Mouse (Mus musculus): Measurements from ENCODE around the gene Dock9.
"Not testable (repeated sequence)": the region's sequence is repeated elsewhere in the genome, so short reads cannot be mapped to it uniquely, and the experiment has no call there.

Dock9 gene

DNA sequence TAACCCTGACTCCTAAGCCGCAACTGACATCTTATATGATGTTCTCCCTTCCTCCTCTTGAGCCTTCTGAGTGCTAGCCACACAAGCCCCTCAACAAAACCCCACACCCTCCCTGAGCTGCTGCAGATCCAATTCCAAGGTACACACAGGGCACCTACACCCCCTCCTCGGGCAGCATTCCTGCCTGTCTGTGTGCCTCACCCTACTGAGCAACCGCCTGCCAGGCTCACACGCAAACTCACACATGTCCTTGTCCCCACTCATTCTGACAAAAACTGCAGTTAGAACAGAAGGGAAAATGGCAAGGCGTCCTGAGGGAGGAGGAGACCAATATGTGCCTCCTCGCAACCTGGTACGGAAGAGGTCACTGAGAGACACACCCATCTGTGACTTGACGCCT lies 60.4 kb downstream of the Dock9 start:
- no peak for DNase-seq (ENCODE audit: low spot score)

DNA sequence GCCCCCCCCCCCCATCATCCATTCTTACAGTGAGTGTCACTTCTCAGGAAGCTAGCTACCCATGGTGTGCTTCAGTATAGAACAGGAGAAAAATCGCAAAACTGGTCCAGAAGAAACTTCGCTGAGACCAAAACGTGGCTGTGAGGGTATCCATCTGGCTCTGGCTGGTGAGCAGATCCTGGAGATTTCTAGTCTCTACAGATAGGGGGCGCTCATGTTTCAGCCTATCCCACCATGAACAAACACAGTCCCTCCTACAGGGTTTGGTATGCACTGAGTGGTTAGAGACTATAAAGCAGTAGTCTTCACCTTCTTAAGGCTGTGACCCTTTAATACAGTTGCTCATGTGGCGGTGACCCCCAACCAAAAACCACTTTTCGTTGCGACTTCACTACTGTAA lies 62.0 kb downstream of the Dock9 start:
- DNase-seq (ENCODE audit: low spot score), result no peak

DNA sequence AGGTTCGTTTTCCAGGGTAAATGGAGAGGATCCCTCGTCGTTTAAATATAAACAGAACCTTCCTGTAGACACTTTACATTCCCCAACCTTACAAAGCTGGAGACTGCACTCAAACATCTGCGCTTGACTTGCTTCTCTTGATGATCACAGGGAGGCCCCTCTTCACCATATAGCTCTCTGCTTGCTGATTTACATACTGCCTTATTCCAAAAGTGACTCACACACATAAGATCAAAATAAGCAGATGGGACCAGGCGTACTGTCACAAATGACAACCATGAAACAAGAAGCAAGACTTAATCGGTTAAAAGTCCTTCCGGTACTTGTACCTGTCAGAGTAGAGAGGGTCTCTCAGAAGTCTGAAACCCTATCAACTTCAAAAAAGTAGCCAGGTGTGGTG lies 63.4 kb downstream of the Dock9 start:
- no peak for DNase-seq (ENCODE audit: low spot score)

DNA sequence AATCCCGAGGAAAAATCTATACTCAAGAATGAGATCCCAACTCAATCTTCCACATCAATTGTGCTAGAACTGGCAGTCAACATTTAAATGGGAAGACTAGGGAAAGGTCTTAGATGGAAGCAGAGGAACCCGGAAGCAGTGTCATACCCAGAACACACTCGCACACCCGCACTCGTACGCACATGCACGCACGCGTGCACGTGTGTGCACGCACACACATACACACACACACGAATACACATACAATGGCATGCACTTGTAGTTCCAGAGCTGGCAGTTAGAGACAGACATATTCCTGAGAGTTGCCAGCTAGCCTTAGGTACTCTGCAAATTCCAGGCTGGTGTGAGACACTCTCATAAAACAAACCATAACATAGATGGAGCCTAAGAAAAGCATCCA lies 63.9 kb downstream of the Dock9 start:
- DNase-seq (ENCODE audit: low spot score), result no peak

DNA sequence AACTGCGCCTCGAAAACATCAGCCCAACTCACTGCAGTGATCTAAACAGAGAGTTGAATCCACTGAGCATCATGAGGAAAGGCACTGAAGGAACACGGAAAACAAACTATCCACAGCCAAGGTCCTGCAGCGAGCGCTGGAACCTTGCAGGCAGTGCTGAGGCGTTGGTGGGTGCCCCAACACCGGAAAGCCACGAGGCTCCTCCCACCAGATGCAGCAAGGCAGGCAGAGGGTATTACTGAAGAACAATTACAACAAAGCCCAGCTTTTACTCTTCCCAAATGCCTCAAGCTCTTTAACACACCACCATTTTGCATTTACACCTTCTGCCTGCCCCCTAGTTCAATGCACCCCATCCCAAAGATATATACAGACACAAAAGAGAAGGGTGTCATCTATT lies 65.4 kb downstream of the Dock9 start:
- DNase-seq (ENCODE audit: low spot score), result no peak

DNA sequence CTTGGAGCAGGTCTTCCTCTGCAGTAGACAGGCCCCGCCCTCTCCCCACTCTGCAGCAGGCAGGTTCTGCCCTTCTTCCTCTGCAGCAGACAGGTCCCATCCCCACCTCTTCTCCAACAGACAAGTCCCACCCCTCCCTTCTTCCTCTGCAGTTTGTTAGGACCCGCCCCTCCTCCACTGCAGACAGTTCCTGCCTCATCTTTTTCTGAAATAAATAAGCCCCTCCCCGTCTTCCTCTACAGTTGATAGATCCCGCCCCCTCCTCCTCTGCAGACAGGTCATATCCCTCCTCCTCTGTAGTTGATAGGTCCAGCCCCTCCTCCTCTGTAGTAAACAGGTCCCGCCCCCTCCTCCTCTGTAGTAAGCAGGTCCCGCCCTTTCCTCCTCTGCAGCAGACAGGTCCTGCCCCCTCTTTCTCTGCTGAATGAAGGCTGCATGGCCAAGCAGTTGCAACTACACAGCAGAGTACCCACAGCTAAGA lies 65.9 kb downstream of the Dock9 start:
- DNase-seq (ENCODE audit: low spot score), result no peak

DNA sequence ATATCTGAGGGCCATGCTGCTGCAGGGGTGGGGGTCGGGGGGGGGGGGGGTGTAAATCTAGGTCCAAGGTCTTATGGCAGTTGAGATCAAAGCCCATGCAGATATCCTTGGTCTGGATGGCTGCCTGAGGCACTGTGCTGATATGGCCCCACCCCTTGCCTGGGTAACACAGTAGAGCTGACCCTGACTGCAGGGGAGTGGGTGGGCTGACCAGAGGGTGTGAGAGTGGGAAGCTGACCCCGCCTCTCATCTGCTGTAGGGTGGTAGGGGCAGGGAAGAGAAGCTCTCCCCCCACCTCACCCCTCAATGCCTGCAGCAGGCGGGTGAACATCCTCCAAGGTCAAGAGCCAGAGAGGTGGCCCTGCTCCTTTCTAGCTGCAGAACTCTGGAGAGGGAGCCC lies 66.7 kb downstream of the Dock9 start:
- DNase-seq (ENCODE audit: low spot score), result no peak

DNA sequence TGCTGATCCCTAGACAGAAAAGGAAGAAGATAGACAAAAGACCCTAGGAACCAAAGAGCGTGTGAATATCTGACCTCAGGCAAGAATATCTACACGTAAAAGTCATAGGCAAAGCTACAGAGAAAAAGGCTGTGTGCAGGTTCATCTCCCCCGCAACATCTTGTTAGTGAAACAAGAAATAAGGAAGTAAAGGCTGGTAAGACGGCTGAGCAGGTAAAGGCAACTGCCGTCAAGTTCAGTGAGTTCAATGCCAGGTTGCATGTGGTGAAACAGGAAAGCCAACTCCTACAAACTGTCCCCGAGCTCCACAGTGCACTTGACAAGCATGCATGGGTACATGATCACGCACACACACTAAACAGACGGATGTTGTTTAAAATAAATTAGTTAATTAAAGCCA lies 69.6 kb downstream of the Dock9 start:
- no peak for DNase-seq (ENCODE audit: low spot score)

DNA sequence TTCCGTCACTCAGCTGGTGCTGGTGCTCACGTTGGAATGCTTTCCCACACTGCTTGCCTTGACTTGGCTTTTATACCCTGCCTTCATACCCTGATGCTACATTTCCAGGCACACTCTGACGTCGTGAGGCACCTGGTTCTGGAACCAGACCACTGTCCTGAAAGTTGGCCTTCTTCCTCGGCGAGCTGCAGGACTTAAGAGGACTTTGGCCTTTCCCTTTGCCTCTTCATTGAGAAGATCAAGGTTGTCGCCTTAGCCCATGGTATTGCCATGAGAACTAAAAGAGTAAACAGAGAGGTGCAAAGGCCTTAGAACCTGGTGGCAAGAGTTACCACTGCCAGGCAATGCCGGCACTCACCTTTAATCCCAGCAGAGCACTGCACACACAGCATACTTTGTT lies 73.1 kb downstream of the Dock9 start:
- DNase-seq (ENCODE audit: low spot score), result no peak

DNA sequence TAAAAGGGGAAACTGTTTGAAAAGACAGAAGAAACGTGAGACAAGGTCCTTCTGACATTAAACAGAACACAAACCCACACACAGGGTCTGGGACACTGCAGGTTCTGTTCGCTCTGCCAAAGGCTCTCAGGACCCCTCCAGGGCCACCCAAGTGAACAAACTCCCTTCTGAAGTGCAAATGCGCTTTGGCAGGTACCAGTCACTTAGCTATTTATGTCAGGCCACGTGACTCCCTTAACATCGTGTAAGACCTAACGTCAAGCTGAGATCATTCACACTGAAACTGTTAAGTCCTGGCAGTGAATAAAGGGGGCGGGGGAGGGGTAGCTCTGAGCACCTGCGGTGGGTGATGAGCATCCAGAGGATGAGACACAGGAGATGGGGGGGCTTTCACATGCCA lies 74.9 kb downstream of the Dock9 start:
- DNase-seq (ENCODE audit: low spot score), result no peak

DNA sequence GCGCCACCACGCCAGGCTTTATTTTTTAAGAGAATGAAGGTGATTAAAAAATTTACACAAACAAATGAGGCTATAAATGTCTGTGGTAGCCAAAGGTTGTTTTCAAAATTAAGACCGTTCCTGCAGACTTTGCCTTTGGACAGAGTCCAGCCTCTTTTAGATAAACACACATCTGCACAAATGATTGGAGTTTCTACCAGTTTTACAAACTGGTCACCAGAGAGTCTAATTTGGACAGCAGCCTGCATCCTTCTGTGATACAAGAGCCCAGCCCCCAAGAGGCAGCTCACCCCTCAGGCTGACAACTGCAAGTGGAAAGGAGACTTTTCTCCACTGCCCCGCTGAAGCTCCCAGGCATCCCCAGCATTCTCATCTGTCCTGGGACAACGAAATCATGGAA lies 76.2 kb downstream of the Dock9 start:
- no peak for DNase-seq (ENCODE audit: low spot score)

DNA sequence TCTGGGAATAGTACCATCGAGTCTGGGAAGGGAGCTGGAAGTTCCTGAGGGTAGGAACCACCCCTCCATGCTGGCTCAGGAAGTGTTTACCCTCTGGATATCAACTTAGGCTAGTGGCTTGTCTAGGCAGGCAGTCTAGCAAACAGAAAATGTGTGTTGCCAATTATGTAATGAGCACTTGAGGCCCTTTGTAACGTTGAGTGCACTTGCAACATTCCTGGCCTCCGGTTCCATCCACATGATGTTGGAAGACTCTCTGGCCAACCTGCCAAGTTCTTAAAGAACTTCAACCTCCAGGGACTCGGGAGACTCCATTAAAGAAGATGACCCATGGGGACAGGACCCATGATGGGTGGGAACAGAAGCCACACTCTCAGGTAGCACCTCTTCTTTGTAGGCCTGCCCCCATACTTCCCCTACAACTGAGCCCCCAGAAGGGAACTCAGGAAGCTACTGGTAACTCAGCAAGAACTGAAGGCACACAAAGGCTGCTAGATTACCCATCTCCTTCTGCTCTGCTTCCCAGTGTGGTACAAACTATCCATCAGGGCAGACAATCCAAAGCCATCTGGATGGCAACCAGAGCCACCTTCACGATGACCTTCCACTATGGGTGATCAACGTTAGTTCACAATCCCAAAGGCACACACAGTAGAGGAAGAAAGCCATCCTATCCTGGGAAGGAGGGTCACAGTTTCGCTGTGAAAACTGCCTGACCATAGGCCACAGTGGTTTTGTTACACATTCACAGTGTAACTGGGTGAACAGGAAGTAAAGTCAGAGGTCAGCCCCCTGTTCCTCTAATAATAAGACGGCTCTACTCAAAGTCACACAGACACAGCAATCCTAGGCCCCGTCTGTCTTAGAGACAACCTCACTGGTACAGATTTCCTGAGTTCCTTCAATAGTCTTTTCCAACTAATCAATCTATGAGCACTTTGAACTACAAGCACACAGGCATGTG lies 77.7 kb downstream of the Dock9 start:
- DNase-seq (ENCODE audit: low spot score), result no peak

DNA sequence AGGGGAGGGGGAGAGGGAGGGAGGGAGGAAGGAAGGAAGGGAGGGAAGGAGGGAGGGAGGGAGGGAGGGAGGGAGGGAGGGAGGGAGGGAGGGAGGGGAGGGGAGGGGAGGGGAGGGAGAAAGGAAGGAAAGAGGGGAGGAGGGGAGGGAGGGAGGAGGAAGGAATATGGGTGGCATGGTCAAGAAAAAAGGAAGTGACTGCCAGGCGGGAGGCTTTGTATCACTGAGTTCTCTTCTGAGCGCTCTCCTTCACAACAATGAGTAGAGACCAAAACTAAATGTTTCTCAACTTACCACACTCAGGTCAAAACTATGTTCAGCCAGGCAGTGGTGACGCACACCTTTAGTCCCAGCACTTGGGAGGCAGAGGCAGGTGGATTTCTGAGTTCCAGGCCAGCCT lies 82.8 kb downstream of the Dock9 start:
- not testable (repeated sequence) for DNase-seq (ENCODE audit: low spot score)

DNA sequence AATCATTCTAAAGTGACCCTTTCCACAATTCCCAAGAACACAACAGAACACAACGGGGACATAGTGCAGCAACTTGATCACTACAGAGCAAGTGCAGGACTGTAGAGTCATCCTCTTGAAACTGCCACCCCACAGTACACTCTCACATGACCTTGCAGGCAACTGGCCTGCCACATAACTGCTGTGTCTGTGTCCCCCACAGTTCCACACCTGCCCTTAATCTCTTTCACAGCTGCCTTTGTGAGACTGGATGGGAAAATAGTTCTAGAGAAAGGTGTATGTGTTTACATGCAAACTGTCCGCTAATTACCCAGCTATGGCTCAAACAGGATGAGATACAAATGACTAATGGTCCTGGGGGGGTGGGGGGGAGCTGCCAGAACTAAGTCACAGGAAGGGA lies 83.4 kb downstream of the Dock9 start:
- DNase-seq (ENCODE audit: low spot score), result no peak

DNA sequence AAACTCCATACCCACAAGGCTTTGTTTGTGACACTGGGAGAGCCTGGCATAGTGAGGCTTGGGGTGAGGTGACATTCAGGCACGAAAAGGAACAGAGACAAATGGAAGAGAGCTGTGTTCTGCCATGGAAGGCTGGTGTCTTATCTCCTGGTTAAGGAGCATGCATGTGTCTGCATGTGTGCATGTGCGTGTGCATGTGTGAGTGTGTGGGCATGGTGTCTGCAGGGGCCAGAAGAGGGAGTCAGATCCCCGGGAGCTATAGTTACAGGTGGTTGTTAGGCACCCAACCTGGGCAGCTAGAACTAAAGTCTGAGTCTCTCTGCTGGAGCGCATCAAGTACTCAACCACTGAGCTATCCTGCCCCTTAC lies 83.8 kb downstream of the Dock9 start:
- DNase-seq (ENCODE audit: low spot score), result no peak

DNA sequence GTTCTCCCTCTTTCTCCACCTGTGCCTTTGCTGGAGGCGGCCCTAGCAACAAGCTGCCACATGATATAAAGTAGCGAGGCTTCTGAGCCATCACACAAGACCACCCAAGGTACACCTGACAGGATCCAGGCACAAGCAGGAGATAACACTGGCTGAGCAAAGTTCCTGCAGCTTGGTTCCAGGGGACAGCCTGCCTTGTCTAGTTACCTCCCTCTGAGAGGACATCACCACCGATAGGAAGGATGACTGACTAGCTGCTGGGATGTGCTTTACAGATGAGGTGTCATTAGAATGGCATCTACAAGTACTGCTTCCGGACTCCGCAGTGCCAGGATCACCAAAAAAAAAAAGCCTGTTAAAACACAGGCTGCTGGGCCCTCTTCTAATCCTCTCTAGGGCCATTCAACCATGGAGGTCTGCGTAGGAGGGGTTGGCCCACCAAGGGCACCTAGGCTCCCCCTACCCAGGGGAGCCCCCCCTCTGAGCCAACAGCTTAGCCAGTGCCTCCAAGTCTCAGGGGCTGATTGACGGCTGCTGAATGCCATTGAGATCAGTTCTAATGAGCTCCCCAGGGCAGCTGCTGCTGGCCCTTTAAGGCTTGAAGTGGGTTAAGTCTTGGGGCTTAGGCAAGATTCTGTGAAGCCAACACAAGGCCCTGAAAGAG lies 84.3 kb downstream of the Dock9 start:
- no peak for DNase-seq (ENCODE audit: low spot score)

DNA sequence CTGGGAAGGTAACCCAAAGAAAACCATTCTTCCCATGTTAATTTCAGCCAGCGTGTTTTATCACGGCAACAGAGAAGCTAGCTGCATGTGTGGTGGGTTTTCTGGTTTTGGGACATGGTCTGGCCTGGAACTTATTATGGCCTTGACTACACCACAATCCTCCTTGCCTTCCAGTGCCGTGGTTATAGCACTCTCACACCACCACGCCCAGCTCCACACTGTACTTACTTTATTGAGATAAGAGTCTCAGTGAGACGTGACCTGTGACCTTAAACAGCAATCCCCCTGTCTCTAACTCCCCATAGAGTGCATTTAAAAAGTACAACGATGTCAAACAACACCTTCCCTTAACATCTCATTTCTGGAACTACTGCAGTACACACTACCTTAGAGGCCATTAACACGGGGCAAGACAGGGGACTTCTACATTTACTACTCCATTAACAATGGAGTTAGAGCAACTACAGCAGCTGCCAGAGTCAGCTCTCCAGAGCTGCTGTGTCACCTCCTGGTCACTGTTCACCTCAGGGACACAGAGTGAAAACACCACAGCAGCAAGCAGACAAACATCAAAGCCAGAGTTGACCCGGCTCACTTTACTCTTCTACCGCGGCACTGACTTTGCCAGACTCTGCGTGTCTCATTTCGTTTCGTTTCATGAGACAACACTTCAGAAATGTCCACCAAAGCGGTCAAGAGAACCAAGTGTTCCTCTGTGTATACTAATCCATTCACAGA lies 86.4 kb downstream of the Dock9 start:
- no peak for DNase-seq (ENCODE audit: low spot score)

DNA sequence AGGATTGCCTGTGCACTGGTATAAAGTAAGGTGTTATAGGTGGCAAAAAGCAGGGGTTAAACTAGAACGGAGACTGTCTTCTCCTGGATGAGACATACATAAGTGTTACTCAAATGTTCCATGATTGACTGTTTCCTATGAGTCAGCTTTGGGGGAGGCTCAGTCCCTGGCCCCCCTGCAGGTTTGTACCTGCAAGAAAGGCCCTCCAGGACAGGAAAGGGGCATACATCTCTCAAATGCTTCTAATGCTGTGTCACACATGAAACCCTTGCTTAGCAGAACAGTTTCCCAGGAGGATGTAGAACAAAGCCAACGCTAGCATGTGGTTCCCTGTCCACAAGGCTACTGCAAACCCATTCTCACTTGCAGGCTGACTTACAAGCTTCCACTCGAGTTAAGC lies 87.5 kb downstream of the Dock9 start:
- no peak for DNase-seq (ENCODE audit: low spot score)

DNA sequence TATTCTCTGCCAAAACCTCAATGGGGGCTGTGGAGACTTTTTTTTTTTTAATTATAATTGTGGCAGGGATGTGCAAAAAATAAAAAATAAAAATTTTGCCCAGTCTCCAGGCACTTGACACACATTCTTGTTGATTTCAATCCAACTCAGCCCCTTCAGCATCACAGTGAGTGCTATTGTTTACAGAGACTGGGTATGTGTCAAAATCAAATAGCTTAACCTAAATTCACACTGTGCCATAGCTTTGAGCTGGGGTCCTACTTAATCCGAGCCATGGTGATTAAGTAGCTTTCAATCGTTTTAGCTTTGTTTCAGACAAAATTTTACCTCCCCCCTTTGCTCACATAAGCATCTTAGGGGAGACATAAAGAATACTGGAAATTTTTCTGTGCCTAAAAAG lies 89.4 kb downstream of the Dock9 start:
- DNase-seq (ENCODE audit: low spot score), result no peak

DNA sequence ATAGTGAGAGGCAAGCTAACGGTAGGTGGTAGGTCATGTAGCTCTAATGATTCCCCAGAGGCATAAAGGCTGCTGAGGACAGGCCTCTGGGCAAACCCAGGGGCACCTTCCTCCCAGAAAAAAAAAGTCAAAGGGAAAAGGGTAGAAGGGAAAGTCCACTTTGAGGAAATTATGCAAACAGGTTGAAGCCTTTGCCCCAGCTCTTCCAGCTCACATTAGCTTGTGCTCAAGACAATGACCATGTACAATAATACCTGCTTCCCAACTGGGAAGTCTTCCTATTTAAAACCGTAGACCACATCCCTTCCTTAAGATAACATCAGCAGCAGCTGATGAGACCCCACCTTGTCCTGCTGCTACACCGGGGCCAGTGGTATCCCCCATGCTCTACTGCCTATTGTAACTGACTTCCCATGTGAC lies 91.1 kb downstream of the Dock9 start:
- no peak for DNase-seq (ENCODE audit: low spot score)

DNA sequence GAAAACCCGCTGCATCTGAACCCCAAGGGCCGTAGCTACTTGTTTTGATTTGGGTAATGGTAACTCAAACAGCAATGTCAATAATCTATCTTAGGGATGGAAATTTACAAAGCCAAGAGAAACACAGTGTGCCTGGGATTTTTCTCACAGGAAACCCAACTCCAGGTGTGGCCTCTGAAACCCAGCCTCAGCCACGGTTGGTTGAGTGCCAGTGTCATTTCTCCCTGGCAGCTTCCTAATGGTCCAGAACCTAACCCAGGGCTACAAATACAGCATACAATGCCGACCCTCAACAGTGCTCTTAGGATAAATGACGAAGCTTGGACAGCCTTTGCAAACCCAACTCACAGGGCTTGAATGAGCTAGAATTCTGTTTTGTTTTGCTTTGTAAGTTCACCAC lies 92.0 kb downstream of the Dock9 start:
- DNase-seq (ENCODE audit: low spot score), result no peak

DNA sequence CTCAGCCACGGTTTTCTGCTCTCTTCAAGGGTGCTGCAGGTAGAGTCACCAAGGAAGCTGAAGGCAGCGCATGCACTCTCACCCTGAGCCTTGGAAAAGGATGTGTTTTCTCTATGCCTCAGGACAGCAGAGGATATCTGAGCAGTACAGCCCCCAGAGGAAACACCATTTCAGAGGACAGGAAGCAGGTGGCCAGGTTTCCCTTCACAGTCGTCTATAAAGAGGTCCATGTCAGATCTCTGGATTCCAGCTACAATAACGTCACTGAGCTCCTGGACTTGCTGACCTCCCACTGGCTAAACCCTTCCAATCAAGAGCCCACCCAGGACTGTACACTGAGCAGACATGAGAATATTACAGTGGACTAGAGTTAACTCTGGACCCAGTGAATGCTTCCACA lies 95.1 kb downstream of the Dock9 start:
- no peak for DNase-seq (ENCODE audit: low spot score)

DNA sequence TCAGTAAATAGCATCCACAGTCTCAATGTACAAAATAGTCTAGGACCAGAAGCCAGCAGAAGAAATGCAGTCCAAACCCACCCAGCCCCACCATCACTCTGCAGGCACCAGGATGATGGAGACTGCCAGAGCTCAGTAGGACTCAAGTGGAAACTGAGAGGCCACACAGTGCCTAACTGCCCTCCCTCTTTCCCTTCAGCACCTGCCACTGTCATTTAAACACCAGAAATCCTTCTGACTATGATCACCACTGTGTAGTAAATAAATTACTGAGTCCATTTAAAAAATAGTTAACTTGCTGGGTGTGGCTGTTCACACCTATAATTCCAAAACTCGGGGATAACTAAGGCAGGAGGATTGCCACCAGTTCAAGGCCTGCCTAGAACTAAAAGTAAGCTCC lies 97.6 kb downstream of the Dock9 start:
- no peak for DNase-seq (ENCODE audit: low spot score)
